Mouse (Mus musculus): ENCODE results near the gene Nectin3. TPM values are rescaled to one million over a fixed set of nuclear protein-coding genes. Genes with fewer than 3 reads are reported as not detected.
"Not testable (repeated sequence)": the region's sequence is repeated elsewhere in the genome, so short reads cannot be mapped to it uniquely, and the experiment has no call there.

Gene Nectin3
- total RNA-seq, 4 experiments from 2014 or later = 19.6 to 33.5 (median 27.0) TPM

- DNase-seq = no peak
Measured at GRCm38 (mm10) chr16:46410739-46411057, 87.6 kb downstream of the Nectin3 start.

GRCm38 (mm10) chr16:46410053-46410738 lies 88.1 kb downstream of the Nectin3 start:
- no peak for DNase-seq

GRCm38 (mm10) chr16:46407997-46408396 lies 90.3 kb downstream of the Nectin3 start:
- no peak for DNase-seq

- DNase-seq = no peak
Measured at GRCm38 (mm10) chr16:46406844-46407639, 91.3 kb downstream of the Nectin3 start.

GRCm38 (mm10) chr16:46397945-46398344 lies 100.4 kb downstream of the Nectin3 start:
- no peak for DNase-seq

- no peak for DNase-seq
Measured at GRCm38 (mm10) chr16:46389415-46390033, 108.8 kb downstream of the Nectin3 start.

GRCm38 (mm10) chr16:46388527-46389414 lies 109.6 kb downstream of the Nectin3 start:
- DNase-seq = no peak

GRCm38 (mm10) chr16:46384279-46384678 lies 114.0 kb downstream of the Nectin3 start:
- DNase-seq = no peak

- no peak for DNase-seq
Measured at GRCm38 (mm10) chr16:46383344-46383743, 115.0 kb downstream of the Nectin3 start.

- no peak for DNase-seq
Measured at GRCm38 (mm10) chr16:46376575-46376974, 121.8 kb downstream of the Nectin3 start.

- no peak for DNase-seq
Measured at GRCm38 (mm10) chr16:46362022-46362421, 136.3 kb downstream of the Nectin3 start.

GRCm38 (mm10) chr16:46357658-46358057 lies 140.7 kb downstream of the Nectin3 start:
- not testable (repeated sequence) for DNase-seq

- no peak for DNase-seq
Measured at GRCm38 (mm10) chr16:46356663-46357062, 141.7 kb downstream of the Nectin3 start.

All from adrenal gland, adult 8-10 months (tissue).